Mouse (Mus musculus): ENCODE measurements around the gene Cd22. TPM values are rescaled to one million over a fixed set of nuclear protein-coding genes. Genes with fewer than 3 reads are reported as not detected.

Cd22 gene
- polyA plus RNA-seq, 1 experiment from 2014 or later: 0.22 TPM

GRCm38 (mm10) chr7:30895217-30895616, 15.1 kb upstream of the Cd22 start:
- no peaks in the 10 kb centered on the region for H3K9me3 ChIP-seq
- no peaks in the 10 kb centered on the region for H3K36me3 ChIP-seq
- H3K4me3 ChIP-seq (replicated peaks): no peak overlapping the region
- H3K27ac ChIP-seq: no peak overlapping the region
- peaks cover 4% of the 10 kb centered on the region; the same call in 1 of the 2 replicates for H3K4me1 ChIP-seq
- no peak overlapping the region for H3K4me2 ChIP-seq
- H3K27me3 ChIP-seq (replicated peaks): no peaks in the 10 kb centered on the region
- no peak overlapping the region for H3K9ac ChIP-seq
- ATAC-seq (ENCODE audit: insufficient read depth, low FRiP score, low read depth): no peak
- WGBS: 77% methylated on average over 3 of the region's 3 CpGs

DNA sequence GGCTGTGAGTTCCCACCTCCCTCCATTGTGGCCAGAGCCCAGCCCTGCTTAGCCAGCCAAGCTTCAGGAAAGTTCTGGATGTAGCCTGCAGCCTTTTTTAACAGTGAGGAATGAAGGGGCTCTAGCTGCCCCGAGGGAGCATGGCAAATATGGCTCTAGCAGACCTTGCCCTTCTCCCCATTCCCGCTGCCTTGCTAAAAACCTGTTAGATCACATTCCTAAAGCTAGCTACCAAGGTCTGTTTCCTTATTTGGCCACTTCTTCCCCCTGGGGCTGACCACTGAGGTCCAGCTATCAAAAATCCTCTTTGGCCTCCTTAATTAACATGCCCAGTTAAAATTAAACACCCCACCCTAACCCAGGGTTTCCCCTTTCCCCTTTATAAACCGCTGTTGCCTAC, 12.4 kb upstream of the Cd22 start:
- no peaks in the 10 kb centered on the region for H3K36me3 ChIP-seq
- H3K4me3 ChIP-seq (replicated peaks): no peak overlapping the region
- H3K27me3 ChIP-seq (replicated peaks): no peaks in the 10 kb centered on the region
- peak overlapping the region; percentile 54; the same call in 1 of the 2 replicates for H3K27ac ChIP-seq
- 0 out of 2 replicates have a peak, but pooled peaks have one; percentile 47 for ATAC-seq (ENCODE audit: insufficient read depth, low FRiP score, low read depth)
- peaks cover 4% of the 10 kb centered on the region; the same call in 1 of the 2 replicates for H3K4me1 ChIP-seq
- WGBS: 50% methylated on average over 3 of the region's 3 CpGs
- H3K9ac ChIP-seq: no peak overlapping the region
- no peak overlapping the region for H3K4me2 ChIP-seq
- no peaks in the 10 kb centered on the region for H3K9me3 ChIP-seq

GRCm38 (mm10) chr7:30891746-30892145, 11.6 kb upstream of the Cd22 start:
- H3K9ac ChIP-seq: no peak overlapping the region
- no peaks in the 10 kb centered on the region for H3K27me3 ChIP-seq (replicated peaks)
- H3K9me3 ChIP-seq: no peaks in the 10 kb centered on the region
- H3K4me2 ChIP-seq: no peak overlapping the region
- H3K36me3 ChIP-seq: no peaks in the 10 kb centered on the region
- ATAC-seq (ENCODE audit: insufficient read depth, low FRiP score, low read depth): no peak
- WGBS: 82% methylated on average over 9 of the region's 9 CpGs
- H3K27ac ChIP-seq: no peak overlapping the region
- no peak overlapping the region for H3K4me3 ChIP-seq (replicated peaks)
- H3K4me1 ChIP-seq: peaks cover 4% of the 10 kb centered on the region; the same call in 1 of the 2 replicates

DNA sequence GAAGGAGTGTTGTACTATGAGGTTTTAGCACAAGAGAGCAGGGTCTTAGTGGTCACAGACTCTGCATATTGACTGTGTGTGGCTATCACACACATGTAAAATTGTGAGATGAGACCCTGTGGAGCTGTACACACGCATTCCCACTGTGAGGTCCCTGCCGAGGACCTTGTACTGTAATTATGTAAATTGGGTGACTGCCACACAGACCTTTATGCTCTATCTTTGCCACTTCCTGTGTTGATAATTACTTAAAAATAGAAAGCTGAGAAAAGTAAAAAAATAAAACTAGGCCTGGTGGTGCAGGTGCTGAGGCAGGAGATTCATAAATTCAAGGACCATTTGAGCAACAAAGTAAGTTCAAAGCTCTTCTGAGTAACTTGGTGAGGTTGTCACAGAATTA, 10.5 kb upstream of the Cd22 start:
- H3K27ac ChIP-seq: no peak overlapping the region
- no peak overlapping the region for H3K4me2 ChIP-seq
- H3K27me3 ChIP-seq (replicated peaks): no peaks in the 10 kb centered on the region
- H3K4me3 ChIP-seq (replicated peaks): no peak overlapping the region
- no peak overlapping the region for H3K9ac ChIP-seq
- no peaks in the 10 kb centered on the region for H3K9me3 ChIP-seq
- H3K4me1 ChIP-seq: peaks cover 4% of the 10 kb centered on the region; the same call in 1 of the 2 replicates
- no peak for ATAC-seq (ENCODE audit: insufficient read depth, low FRiP score, low read depth)
- no peaks in the 10 kb centered on the region for H3K36me3 ChIP-seq
- 58% methylated on average over 2 of the region's 2 CpGs for WGBS

GRCm38 (mm10) chr7:30888786-30889185, 8.6 kb upstream of the Cd22 start:
- H3K4me3 ChIP-seq (replicated peaks): no peak overlapping the region
- no peaks in the 10 kb centered on the region for H3K27me3 ChIP-seq (replicated peaks)
- H3K27ac ChIP-seq: no peak overlapping the region
- no peak overlapping the region for H3K4me2 ChIP-seq
- ATAC-seq (ENCODE audit: insufficient read depth, low FRiP score, low read depth): no peak
- H3K4me1 ChIP-seq: peaks cover 4% of the 10 kb centered on the region; the same call in 1 of the 2 replicates
- WGBS: 70% methylated on average over 7 of the region's 7 CpGs
- H3K36me3 ChIP-seq: no peaks in the 10 kb centered on the region
- no peaks in the 10 kb centered on the region for H3K9me3 ChIP-seq
- no peak overlapping the region for H3K9ac ChIP-seq

DNA sequence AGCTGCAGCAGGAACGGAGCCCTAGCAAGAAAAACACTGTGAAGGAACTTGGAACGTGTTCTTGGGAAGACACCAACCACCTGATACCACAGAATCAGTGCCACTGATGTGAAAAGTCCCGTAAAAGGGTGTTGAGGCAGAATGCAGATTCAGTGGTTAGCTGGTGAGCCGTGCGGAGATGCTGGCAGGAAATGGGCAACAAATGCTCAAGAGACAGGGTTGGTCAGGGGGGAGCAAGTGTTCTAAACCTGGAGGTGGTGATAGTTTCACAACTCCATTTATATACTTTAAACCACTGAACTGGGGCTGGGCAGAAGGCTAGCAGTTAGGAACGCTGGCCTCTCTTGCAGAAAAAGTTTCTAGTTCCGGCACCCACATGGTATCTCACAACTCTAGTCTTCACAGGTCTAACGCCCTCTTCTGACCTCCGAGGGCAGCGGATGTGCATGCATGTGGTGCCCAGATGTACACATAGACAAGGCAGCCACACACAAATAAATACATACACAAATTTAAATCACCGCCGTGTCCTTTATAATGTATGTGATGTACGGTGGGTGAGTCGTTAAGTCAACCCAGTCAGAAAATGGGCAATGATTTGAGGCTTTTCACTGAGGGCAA, 7.5 kb upstream of the Cd22 start:
- Histone ChIP-seq H3K9ac (no peak overlapping the region), H3K27ac (no peak overlapping the region), H3K4me2 (no peak overlapping the region), H3K36me3 (no peaks in the 10 kb centered on the region), H3K9me3 (no peaks in the 10 kb centered on the region), H3K4me3 (replicated peaks) (no peak overlapping the region), H3K4me1 (peaks cover 4% of the 10 kb centered on the region; the same call in 1 of the 2 replicates), H3K27me3 (replicated peaks) (no peaks in the 10 kb centered on the region)
- 81% methylated on average over 14 of the region's 14 CpGs for WGBS
- ATAC-seq (ENCODE audit: insufficient read depth, low FRiP score, low read depth): no peak

GRCm38 (mm10) chr7:30886852-30887251, 6.7 kb upstream of the Cd22 start:
- Histone ChIP-seq H3K4me3 (replicated peaks) (no peak overlapping the region), H3K4me2 (no peak overlapping the region), H3K9me3 (no peaks in the 10 kb centered on the region), H3K4me1 (no peaks in the 10 kb centered on the region), H3K9ac (no peak overlapping the region), H3K27me3 (replicated peaks) (no peaks in the 10 kb centered on the region), H3K27ac (no peak overlapping the region), H3K36me3 (no peaks in the 10 kb centered on the region)
- WGBS: 76% methylated on average over 4 of the region's 4 CpGs
- ATAC-seq (ENCODE audit: insufficient read depth, low FRiP score, low read depth): no peak

DNA sequence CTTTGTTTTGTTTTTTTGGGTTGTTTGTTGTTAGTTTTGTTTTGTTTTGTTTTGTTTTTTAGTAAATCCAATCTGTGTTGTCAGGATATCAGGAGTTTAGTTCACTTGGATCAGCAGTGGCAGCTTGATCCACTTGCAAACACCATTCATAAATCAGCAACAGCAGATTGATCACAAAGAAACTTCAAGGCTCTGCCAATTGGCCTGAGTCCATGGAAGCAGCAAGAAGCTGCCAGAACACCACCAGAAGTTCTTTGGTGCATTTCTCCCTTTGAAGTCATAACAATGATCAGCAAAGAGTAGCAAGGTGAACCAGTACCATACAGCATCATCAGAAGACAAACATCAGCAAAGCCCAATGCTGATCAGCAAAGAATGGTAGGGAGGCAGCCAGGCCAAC, 3.9 kb upstream of the Cd22 start:
- no peak overlapping the region for H3K27ac ChIP-seq
- H3K9me3 ChIP-seq: no peaks in the 10 kb centered on the region
- no peak overlapping the region for H3K9ac ChIP-seq
- H3K4me2 ChIP-seq: no peak overlapping the region
- H3K36me3 ChIP-seq: no peaks in the 10 kb centered on the region
- ATAC-seq (ENCODE audit: insufficient read depth, low FRiP score, low read depth): no peak
- no peaks in the 10 kb centered on the region for H3K27me3 ChIP-seq (replicated peaks)
- H3K4me1 ChIP-seq: no peaks in the 10 kb centered on the region
- no peak overlapping the region for H3K4me3 ChIP-seq (replicated peaks)

DNA sequence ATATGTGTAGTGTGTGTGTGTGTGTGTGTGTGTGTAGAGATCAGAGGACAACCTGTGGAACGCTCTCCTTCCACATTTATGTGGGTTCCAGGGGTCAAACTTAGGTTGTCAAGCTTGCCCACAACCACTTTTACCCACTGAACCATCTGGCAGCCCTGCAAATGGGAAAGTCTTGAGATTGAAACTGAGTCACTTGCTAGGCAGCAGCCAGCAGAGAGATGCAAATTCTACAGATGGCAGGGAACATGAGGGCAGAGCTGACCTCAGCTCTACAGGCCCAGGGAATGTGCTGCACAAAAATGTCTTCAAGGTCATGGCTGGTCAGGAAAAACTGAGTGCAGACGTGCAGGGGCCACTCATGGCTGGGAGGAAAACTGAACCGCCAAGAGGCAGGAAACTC, 1.2 kb upstream of the Cd22 start:
- Histone ChIP-seq H3K27me3 (replicated peaks) (no peaks in the 10 kb centered on the region), H3K27ac (no peak overlapping the region), H3K4me1 (no peaks in the 10 kb centered on the region), H3K4me2 (no peak overlapping the region), H3K36me3 (no peaks in the 10 kb centered on the region), H3K4me3 (replicated peaks) (no peak overlapping the region), H3K9me3 (no peaks in the 10 kb centered on the region), H3K9ac (no peak overlapping the region)
- WGBS: 65% methylated on average over 3 of the region's 3 CpGs
- ATAC-seq (ENCODE audit: insufficient read depth, low FRiP score, low read depth): no peak

DNA sequence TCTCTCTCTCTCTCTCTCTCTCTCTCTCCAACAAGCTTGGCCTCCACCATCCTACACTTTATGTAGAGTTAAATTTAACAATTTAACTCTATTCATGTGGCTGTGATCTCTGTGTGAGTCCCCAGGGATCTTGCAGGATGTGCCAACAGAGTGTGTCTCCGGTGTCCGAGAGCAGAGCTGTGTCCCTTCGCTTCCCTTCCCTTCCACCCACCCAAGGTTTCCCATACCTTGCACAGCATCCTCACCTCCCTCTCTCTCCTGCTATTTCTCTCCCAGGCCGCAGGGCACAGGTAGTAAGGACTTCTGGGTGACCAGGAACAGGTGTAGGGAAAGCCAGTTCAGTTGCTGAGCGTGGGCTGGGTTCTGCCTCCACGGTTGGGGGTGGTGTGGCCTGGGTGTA, 1.2 kb downstream of the Cd22 start:
- Histone ChIP-seq H3K9me3 (no peaks in the 10 kb centered on the region), H3K36me3 (no peaks in the 10 kb centered on the region), H3K4me3 (replicated peaks) (no peak overlapping the region), H3K4me2 (no peak overlapping the region), H3K27me3 (replicated peaks) (no peaks in the 10 kb centered on the region), H3K9ac (no peak overlapping the region), H3K27ac (no peak overlapping the region), H3K4me1 (no peaks in the 10 kb centered on the region)
- WGBS: 74% methylated on average over 6 of the region's 6 CpGs
- ATAC-seq (ENCODE audit: insufficient read depth, low FRiP score, low read depth): no peak

DNA sequence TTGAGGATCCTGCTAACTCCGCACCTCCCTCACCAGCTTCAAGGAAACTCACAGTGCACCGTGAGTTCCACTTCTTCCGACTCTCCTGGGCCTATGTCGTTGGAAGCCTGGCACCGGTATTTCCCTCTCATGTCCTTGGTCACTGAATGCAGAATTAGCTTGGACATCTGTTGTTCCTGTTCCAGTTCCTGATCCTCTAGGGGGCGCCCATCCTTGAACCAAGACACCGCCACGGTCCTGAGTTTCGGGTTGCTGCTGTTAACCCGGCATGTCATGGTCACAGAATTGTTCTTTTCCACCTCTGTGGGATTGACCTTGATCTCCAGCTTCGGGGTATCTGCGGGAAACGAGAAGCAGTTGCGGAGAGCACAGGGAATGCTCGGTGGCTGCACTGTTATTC, 7.1 kb downstream of the Cd22 start:
- H3K4me2 ChIP-seq: peak overlapping the region; percentile 39
- H3K9ac ChIP-seq: no peak overlapping the region
- ATAC-seq (ENCODE audit: insufficient read depth, low FRiP score, low read depth): no peak
- H3K4me3 ChIP-seq (replicated peaks): no peak overlapping the region
- H3K9me3 ChIP-seq: no peaks in the 10 kb centered on the region
- H3K36me3 ChIP-seq: no peaks in the 10 kb centered on the region
- no peaks in the 10 kb centered on the region for H3K27me3 ChIP-seq (replicated peaks)
- WGBS: 20% methylated on average over 15 of the region's 15 CpGs
- H3K27ac ChIP-seq: no peak overlapping the region
- no peaks in the 10 kb centered on the region for H3K4me1 ChIP-seq

GRCm38 (mm10) chr7:30863386-30863785, 16.8 kb downstream of the Cd22 start:
- H3K9me3 ChIP-seq: no peaks in the 10 kb centered on the region
- H3K9ac ChIP-seq: no peak overlapping the region
- H3K4me3 ChIP-seq (replicated peaks): no peak overlapping the region
- H3K36me3 ChIP-seq: no peaks in the 10 kb centered on the region
- H3K4me2 ChIP-seq: no peak overlapping the region
- no peaks in the 10 kb centered on the region for H3K27me3 ChIP-seq (replicated peaks)
- no peak for ATAC-seq (ENCODE audit: insufficient read depth, low FRiP score, low read depth)
- WGBS: 79% methylated on average over 8 of the region's 8 CpGs
- H3K4me1 ChIP-seq: no peaks in the 10 kb centered on the region
- no peak overlapping the region for H3K27ac ChIP-seq

GRCm38 (mm10) chr7:30861464-30861863, 18.7 kb downstream of the Cd22 start, which contains the start of gene Ffar1:
TSS of gene Ffar1 (minus strand) at chr7:30861564.
- H3K27ac ChIP-seq: no peak within 1 kb of the TSS
- no peaks in the 10 kb centered on the region for H3K4me1 ChIP-seq
- 82% methylated on average over 12 of the region's 12 CpGs for WGBS
- H3K27me3 ChIP-seq (replicated peaks): no peaks in the 10 kb centered on the region
- no peak within 1 kb of the TSS for H3K4me2 ChIP-seq
- H3K36me3 ChIP-seq: no peaks in the 10 kb centered on the region
- H3K4me3 ChIP-seq (replicated peaks): no peak within 1 kb of the TSS
- ATAC-seq (ENCODE audit: insufficient read depth, low FRiP score, low read depth): no peak
- no peak within 1 kb of the TSS for H3K9ac ChIP-seq
- H3K9me3 ChIP-seq: no peaks in the 10 kb centered on the region
